Mouse (Mus musculus): Measurements from ENCODE around the gene Lix1l. TPM values are rescaled to one million over a fixed set of nuclear protein-coding genes. Genes with fewer than 3 reads are reported as not detected.
A peak's percentile ranks its signal among the peaks of the same experiment; 100 is the strongest.

The Lix1l gene
- polyA plus RNA-seq, 1 experiment from 2014 or later = 6.4 TPM

DNA sequence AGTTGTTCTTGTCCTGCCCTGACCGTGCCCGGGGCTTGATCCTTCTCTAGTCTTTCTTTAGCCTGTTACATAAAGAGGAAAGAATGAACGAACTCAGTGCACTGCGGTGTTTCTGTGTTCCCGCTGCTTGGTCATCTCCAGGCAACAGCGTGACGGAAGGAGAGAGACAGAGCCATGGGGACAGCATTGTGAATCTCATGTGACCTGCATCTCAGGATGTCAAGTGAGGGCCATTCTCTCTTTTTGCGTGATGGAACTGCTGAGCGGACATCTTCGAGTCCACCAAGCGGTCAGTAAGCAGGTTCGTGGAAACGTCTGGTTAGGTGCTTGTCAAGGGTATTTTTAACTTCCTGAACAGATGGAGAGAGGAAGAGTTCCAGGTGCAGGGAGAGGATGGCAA is 31.4 kb upstream of the Lix1l start:
- peaks cover 10% of the 10 kb centered on the region; the same call in 1 of the 2 replicates for H3K4me1 ChIP-seq
- no peak overlapping the region for H3K4me2 ChIP-seq
- H3K27me3 ChIP-seq (replicated peaks) = no peaks in the 10 kb centered on the region
- H3K9me3 ChIP-seq = no peaks in the 10 kb centered on the region
- 91% methylated on average over 13 of the region's 13 CpGs for whole genome bisulfite sequencing
- no peak overlapping the region for H3K4me3 ChIP-seq (replicated peaks)
- H3K36me3 ChIP-seq = no peaks in the 10 kb centered on the region
- ATAC-seq (ENCODE audit: insufficient read depth, low FRiP score, low read depth) = no peak
- H3K27ac ChIP-seq = no peak overlapping the region
- no peak overlapping the region for H3K9ac ChIP-seq

GRCm38 (mm10) chr3:96569966-96570605 is 30.9 kb upstream of the Lix1l start:
- peak overlapping the region; percentile 35; the same call in 1 of the 2 replicates for H3K27ac ChIP-seq
- H3K4me2 ChIP-seq = no peak overlapping the region
- H3K9me3 ChIP-seq = no peaks in the 10 kb centered on the region
- H3K27me3 ChIP-seq (replicated peaks) = no peaks in the 10 kb centered on the region
- no peak overlapping the region for H3K9ac ChIP-seq
- ATAC-seq (ENCODE audit: insufficient read depth, low FRiP score, low read depth) = no peak
- H3K4me3 ChIP-seq (replicated peaks) = no peak overlapping the region
- peaks cover 8% of the 10 kb centered on the region; the same call in 1 of the 2 replicates for H3K4me1 ChIP-seq
- H3K36me3 ChIP-seq = no peaks in the 10 kb centered on the region
- WGBS = 76% methylated on average over 11 of the region's 11 CpGs

- Histone ChIP-seq H3K4me3 (replicated peaks) (no peak overlapping the region), H3K4me1 (peaks cover 14% of the 10 kb centered on the region), H3K9ac (no peak overlapping the region), H3K27ac (peak overlapping the region; percentile 35; the same call in 1 of the 2 replicates), H3K27me3 (replicated peaks) (no peaks in the 10 kb centered on the region), H3K36me3 (no peaks in the 10 kb centered on the region), H3K4me2 (no peak overlapping the region), H3K9me3 (no peaks in the 10 kb centered on the region)
- no peak for ATAC-seq (ENCODE audit: insufficient read depth, low FRiP score, low read depth)
- 65% methylated on average over 7 of the region's 7 CpGs for whole genome bisulfite sequencing
These were observed 30.3 kb upstream of the Lix1l start for GRCm38 (mm10) chr3:96570643-96571042.

DNA sequence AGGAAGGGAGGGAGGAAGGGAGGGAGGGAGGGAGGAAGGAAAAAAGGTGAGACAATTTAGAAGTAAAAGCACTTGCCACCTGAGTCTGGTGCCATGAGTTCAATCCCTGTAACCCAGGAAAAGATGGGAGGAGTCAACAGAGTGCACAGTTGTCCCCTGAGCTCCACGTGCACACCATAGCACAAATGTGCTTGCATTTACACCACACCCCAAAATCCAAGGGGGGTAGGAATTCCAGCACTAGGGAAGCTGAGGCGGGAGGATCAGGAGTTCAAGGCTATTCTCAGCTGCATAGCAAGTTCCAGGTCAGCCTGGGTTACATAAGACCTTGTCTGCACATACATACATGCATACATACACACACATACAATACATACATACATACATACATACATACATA is 29.6 kb upstream of the Lix1l start:
- Histone ChIP-seq H3K4me3 (replicated peaks) (no peak overlapping the region), H3K27me3 (replicated peaks) (no peaks in the 10 kb centered on the region), H3K36me3 (no peaks in the 10 kb centered on the region), H3K4me2 (no peak overlapping the region), H3K27ac (no peak overlapping the region), H3K9me3 (no peaks in the 10 kb centered on the region), H3K4me1 (peaks cover 20% of the 10 kb centered on the region), H3K9ac (no peak overlapping the region)
- WGBS = 69% methylated on average over 2 of the region's 2 CpGs
- ATAC-seq (ENCODE audit: insufficient read depth, low FRiP score, low read depth) = no peak

GRCm38 (mm10) chr3:96571896-96572698 is 28.9 kb upstream of the Lix1l start:
- WGBS = 74% methylated on average over 16 of the region's 16 CpGs
- ATAC-seq (ENCODE audit: insufficient read depth, low FRiP score, low read depth) = no peak
- H3K4me3 ChIP-seq (replicated peaks) = no peak overlapping the region
- H3K4me1 ChIP-seq = peaks cover 25% of the 10 kb centered on the region
- H3K9ac ChIP-seq = no peak overlapping the region
- H3K36me3 ChIP-seq = no peaks in the 10 kb centered on the region
- no peaks in the 10 kb centered on the region for H3K9me3 ChIP-seq
- no peaks in the 10 kb centered on the region for H3K27me3 ChIP-seq (replicated peaks)
- H3K4me2 ChIP-seq = no peak overlapping the region
- peak overlapping the region; percentile 28; the same call in 1 of the 2 replicates for H3K27ac ChIP-seq

- H3K4me2 ChIP-seq = no peak overlapping the region
- no peak overlapping the region for H3K27ac ChIP-seq
- ATAC-seq (ENCODE audit: insufficient read depth, low FRiP score, low read depth) = no peak
- WGBS = 68% methylated on average over 19 of the region's 19 CpGs
- H3K9ac ChIP-seq = no peak overlapping the region
- H3K4me1 ChIP-seq = peaks cover 30% of the 10 kb centered on the region
- no peaks in the 10 kb centered on the region for H3K36me3 ChIP-seq
- no peaks in the 10 kb centered on the region for H3K27me3 ChIP-seq (replicated peaks)
- no peak overlapping the region for H3K4me3 ChIP-seq (replicated peaks)
- no peaks in the 10 kb centered on the region for H3K9me3 ChIP-seq
These were observed 27.1 kb upstream of the Lix1l start for GRCm38 (mm10) chr3:96573611-96574511.

DNA sequence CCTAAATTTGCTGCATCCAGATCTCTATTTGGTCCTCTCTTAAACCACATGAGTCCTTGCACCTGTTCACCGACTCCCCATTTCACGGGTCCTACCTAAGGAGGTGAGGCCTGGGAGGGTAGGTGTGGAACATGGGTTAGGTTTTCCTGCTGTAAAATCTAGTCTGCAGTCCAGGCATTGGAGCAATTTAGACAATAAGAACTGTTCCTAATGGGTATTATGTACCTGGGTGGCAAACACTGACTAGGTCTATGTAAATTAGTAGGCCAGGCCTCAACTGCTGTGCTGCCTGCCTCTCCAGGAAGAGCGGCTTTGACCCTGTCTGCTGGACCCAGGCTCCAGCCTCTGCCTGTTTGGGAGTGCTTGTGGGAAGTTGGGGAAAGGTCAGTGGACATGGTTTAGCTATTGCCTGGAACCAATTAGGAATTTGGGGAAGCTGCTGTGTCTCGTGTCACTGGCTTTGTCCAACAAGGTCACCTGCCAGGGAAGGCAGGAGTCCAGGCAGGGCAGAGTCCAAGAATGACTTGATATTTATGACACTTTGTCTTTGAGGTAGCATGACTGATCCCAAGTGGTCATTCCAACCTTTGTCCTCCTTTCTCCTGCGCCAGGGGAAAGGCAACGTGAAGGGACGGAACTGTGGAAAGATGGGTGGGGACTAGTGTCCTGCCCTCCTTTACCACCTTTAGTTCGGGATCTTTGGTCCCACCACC is 25.5 kb upstream of the Lix1l start:
- Histone ChIP-seq H3K4me3 (replicated peaks) (no peak overlapping the region), H3K36me3 (no peaks in the 10 kb centered on the region), H3K4me2 (peak overlapping the region; percentile 46), H3K27me3 (replicated peaks) (no peaks in the 10 kb centered on the region), H3K27ac (peak overlapping the region; percentile 93), H3K9me3 (no peaks in the 10 kb centered on the region), H3K4me1 (peaks cover 30% of the 10 kb centered on the region), H3K9ac (no peak overlapping the region)
- 85% methylated on average over 8 of the region's 8 CpGs for WGBS
- no peak for ATAC-seq (ENCODE audit: insufficient read depth, low FRiP score, low read depth)

DNA sequence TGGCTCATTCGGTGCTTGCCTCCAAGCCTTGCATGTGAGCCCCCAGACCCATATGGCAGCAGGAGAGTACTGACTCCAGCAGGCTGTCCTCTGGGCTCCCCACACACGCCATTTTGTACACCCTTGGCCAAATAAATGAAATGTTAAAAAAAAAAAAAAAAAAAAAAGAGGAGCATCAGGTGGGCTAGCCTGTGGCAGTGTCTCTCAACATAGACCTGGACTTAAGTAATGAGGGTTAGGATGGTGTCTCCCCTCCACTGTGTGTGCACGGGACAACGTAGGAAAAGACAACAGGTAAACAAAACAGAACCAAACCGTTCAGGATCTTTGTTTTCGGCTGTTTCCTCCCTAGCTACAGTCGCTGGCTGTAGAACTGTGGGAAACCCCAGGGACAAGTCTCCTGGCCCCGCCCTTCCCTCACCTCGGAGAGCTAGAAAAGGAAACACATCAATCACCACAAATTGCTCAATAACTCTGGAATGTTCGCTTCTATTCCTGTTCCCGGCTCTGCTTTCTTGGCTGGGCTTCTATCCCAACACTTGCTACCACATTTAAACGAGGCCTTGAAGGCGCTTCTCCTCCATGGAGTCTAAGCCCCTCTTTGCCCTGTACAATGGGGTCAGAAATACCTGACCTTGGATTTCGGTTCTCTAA is 24.8 kb upstream of the Lix1l start:
- no peaks in the 10 kb centered on the region for H3K9me3 ChIP-seq
- ATAC-seq (ENCODE audit: insufficient read depth, low FRiP score, low read depth) = peak; percentile 20; the same call in 1 of the 2 replicates
- H3K36me3 ChIP-seq = no peaks in the 10 kb centered on the region
- peak overlapping the region; percentile 46 for H3K4me2 ChIP-seq
- H3K27me3 ChIP-seq (replicated peaks) = no peaks in the 10 kb centered on the region
- peak overlapping the region; percentile 18 for H3K4me3 ChIP-seq (replicated peaks)
- peak overlapping the region; percentile 93 for H3K27ac ChIP-seq
- peaks cover 30% of the 10 kb centered on the region for H3K4me1 ChIP-seq
- 32% methylated on average over 14 of the region's 14 CpGs for WGBS
- no peak overlapping the region for H3K9ac ChIP-seq

- H3K4me1 ChIP-seq = peaks cover 27% of the 10 kb centered on the region
- H3K36me3 ChIP-seq = no peaks in the 10 kb centered on the region
- no peak within 1 kb of the TSS; the same call in 1 of the 2 replicates for H3K9ac ChIP-seq
- ATAC-seq (ENCODE audit: insufficient read depth, low FRiP score, low read depth) = peak; percentile 88
- H3K4me3 ChIP-seq (replicated peaks) = peak within 1 kb of the TSS; percentile 18
- H3K27me3 ChIP-seq (replicated peaks) = no peaks in the 10 kb centered on the region
- 14% methylated on average over 17 of the region's 17 CpGs for WGBS
- peak within 1 kb of the TSS; percentile 93 for H3K27ac ChIP-seq
- no peaks in the 10 kb centered on the region for H3K9me3 ChIP-seq
- H3K4me2 ChIP-seq = peak within 1 kb of the TSS; percentile 46
These were observed 24.0 kb upstream of the Lix1l start, which contains the start of gene Gm16253 for GRCm38 (mm10) chr3:96576690-96577541. Gene Gm16253, plus strand, starts transcription at chr3:96576984.

DNA sequence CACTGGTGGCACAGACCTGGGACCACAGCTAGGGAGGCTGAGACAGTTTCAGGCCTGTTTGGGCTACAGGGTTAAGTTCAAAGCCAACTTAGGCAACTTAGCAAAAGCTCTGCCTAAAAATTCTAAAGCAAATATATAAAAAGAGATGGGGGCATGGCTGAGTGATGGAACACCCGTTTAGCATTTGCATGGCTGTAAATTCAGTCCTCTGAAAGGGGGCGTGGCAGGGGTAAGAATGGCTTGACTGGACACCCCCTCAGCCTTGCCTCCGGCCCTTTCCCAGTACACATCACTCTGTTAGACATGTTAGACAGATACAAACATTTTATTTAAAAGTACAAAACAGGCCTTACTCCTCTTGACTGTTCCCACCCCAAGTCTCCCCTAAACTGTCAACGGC is 23.4 kb upstream of the Lix1l start:
- Histone ChIP-seq H3K4me3 (replicated peaks) (no peak overlapping the region), H3K36me3 (no peaks in the 10 kb centered on the region), H3K9me3 (no peaks in the 10 kb centered on the region), H3K27ac (peak overlapping the region; percentile 93), H3K9ac (no peak overlapping the region; the same call in 1 of the 2 replicates), H3K27me3 (replicated peaks) (no peaks in the 10 kb centered on the region), H3K4me2 (peak overlapping the region; percentile 46), H3K4me1 (peaks cover 25% of the 10 kb centered on the region)
- no peak for ATAC-seq (ENCODE audit: insufficient read depth, low FRiP score, low read depth)
- WGBS = 71% methylated on average over 4 of the region's 4 CpGs

Data from stomach, embryonic 15.5 days (tissue).